Mouse (Mus musculus) small intestine, adult 2 months (tissue): Measurements from ENCODE around the gene H2al2a. TPM values are rescaled to one million over a fixed set of nuclear protein-coding genes. Genes with fewer than 3 reads are reported as not detected.

Experiments
- H3K27ac ChIP-seq: fragments of 200-500 bp; 2 replicates; pipeline ENCODE4 v1.5.1; 2012; ENCODE audit warnings: low read depth, low read length, control low read depth, inconsistent platforms; ENCODE audit not compliant: insufficient read depth
- H3K27me3 ChIP-seq: fragments of 200-500 bp; 2 replicates; pipeline ENCODE4 v1.6.1; 2012; ENCODE audit warnings: mild to moderate bottlenecking, moderate library complexity, low read length, inconsistent platforms; ENCODE audit not compliant: control insufficient read depth, insufficient read depth
- H3K36me3 ChIP-seq: fragments of 200-500 bp; 2 replicates; pipeline ENCODE4 v1.6.1; 2012; ENCODE audit warnings: mild to moderate bottlenecking, low read length, control low read depth, inconsistent platforms; ENCODE audit not compliant: control insufficient read depth, insufficient read depth
- H3K4me1 ChIP-seq: fragments of 200-500 bp; 2 replicates; pipeline ENCODE4 v1.6.1; 2012; ENCODE audit warnings: low read length, inconsistent platforms, mixed read lengths; ENCODE audit not compliant: control insufficient read depth, insufficient read depth, insufficient read length
- H3K4me3 ChIP-seq: fragments of 200-500 bp; 2 replicates; pipeline ENCODE4 v1.5.1; 2012; ENCODE audit warnings: low read depth, mild to moderate bottlenecking, control low read depth, inconsistent platforms, low read length, moderate library complexity
- CTCF ChIP-seq: fragments of 200-500 bp; IDR thresholded peaks from 2 replicates; pipeline ENCODE4 v1.5.1; 2012; ENCODE audit warnings: low read depth, mild to moderate bottlenecking, control low read depth, inconsistent platforms, low read length, moderate library complexity, mixed read lengths; ENCODE audit not compliant: insufficient replicate concordance, insufficient read length; ENCODE audit errors: extremely low read depth
- POLR2A ChIP-seq: fragments of 200-500 bp; IDR thresholded peaks from 2 replicates; pipeline ENCODE4 v1.6.1; 2012; ENCODE audit warnings: low read depth, mild to moderate bottlenecking, control low read depth, inconsistent platforms, low read length, moderate library complexity
- WGBS: fragments of 180-500 bp; shearing (Covaris S2); methylation state at CpG from one replicate; pipeline ENCODE4 v1.1.7; 2018; 5-methylcytosine and 5-hydroxymethylcytosine counted together
- polyA plus RNA-seq: library from polyadenylated mRNA; depleted of rRNA; stranded (reverse); fragments of >200 nt; gene quantifications from 2 replicates; pipeline ENCODE4 v1.2.3, GENCODE M21; 2012; rRNA removed

H2al2a gene
- polyA plus RNA-seq = not detected in 2 replicates

GRCm38 (mm10) chr2:17996858-17997257, at the start of gene H2al2a:
TSS of gene H2al2a (minus strand) at chr2:17996958.
- H3K4me1 ChIP-seq = no peaks in the 10 kb centered on the region
- no peak for TF ChIP-seq CTCF
- TF ChIP-seq POLR2A = no peak

GRCm38 (mm10) chr2:18046186-18046585, 49.4 kb upstream of the H2al2a start:
- Histone ChIP-seq H3K4me3 (no peak overlapping the region), H3K27ac (no peak overlapping the region)

More at GRCm38 (mm10) chr2:17996858-17997257, at the start of gene H2al2a:
- Histone ChIP-seq H3K36me3 (no peaks in the 10 kb centered on the region), H3K27ac (no peak within 1 kb of the TSS), H3K27me3 (no peaks in the 10 kb centered on the region), H3K4me3 (no peak within 1 kb of the TSS)

DNA sequence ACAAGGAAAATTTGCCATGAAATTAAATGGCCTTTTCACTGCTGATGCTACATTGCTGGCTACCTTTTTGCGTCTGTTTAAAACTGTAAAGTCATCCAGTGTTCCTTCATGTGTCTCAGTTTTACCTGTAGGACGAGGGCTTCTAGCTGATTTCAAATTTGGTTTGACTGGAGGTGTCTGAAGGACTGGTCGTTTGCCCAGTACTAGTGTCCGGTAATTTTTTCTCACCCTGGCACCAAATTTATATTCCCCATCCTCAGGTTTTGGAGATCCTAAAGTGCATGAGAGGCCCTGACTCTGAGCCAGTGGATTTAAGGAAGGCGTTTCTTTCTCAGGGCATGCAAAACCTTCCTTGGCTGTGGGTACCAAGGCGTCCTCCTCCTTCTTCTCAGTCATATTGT, 49.0 kb upstream of the H2al2a start:
- 84% methylated on average over 6 of the region's 6 CpGs for WGBS
- Histone ChIP-seq H3K27me3 (peaks cover 53% of the 10 kb centered on the region), H3K4me1 (no peaks in the 10 kb centered on the region; the same call in 1 of the 2 replicates), H3K27ac (no peak overlapping the region), H3K36me3 (no peaks in the 10 kb centered on the region), H3K4me3 (no peak overlapping the region)
- TF ChIP-seq CTCF (no peak), POLR2A (no peak)

More at GRCm38 (mm10) chr2:18046186-18046585, 49.4 kb upstream of the H2al2a start:
- peaks cover 55% of the 10 kb centered on the region for H3K27me3 ChIP-seq
- TF ChIP-seq POLR2A = no peak
- no peak for TF ChIP-seq CTCF
- no peaks in the 10 kb centered on the region; the same call in 1 of the 2 replicates for H3K4me1 ChIP-seq
- WGBS = 59% methylated on average over 4 of the region's 4 CpGs
- H3K36me3 ChIP-seq = no peaks in the 10 kb centered on the region

DNA sequence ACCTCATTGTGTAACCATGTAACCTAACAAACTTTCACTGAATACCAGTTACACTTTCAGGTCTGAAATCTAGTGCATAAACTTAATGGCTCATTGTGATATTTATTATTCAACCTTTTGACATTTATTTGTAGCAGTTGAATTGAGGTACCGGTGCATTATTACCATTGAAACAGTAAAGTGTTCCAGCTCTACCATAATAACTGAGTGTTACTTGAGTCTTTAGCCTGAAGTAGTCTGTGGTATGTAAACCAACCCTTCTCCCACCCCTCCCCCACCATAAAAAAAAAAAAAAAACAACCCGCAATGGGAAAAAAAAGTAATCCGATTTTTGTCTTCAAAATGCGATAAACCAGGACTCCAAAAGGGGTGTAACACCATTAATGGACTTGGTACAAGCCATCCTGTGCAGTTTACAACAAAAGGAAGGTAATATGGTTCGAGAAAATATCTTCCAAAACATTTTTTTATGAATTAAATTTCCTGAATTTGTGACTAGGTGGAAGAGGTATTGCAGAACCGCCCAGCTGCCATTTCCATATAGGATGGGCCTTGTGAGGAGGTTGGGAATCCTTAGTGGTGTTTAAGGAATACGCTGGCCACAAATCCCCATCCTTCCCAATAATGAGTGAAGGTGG, 48.5 kb upstream of the H2al2a start:
- Histone ChIP-seq H3K4me3 (no peak overlapping the region), H3K27me3 (peaks cover 48% of the 10 kb centered on the region), H3K27ac (no peak overlapping the region), H3K36me3 (no peaks in the 10 kb centered on the region), H3K4me1 (no peaks in the 10 kb centered on the region; the same call in 1 of the 2 replicates)
- WGBS = 80% methylated on average over 7 of the region's 7 CpGs
- no peak for TF ChIP-seq CTCF
- no peak for TF ChIP-seq POLR2A

- whole genome bisulfite sequencing = 80% methylated on average over 14 of the region's 14 CpGs
- no peak overlapping the region for H3K4me3 ChIP-seq
- H3K4me1 ChIP-seq = no peaks in the 10 kb centered on the region
- peaks cover 11% of the 10 kb centered on the region for H3K27me3 ChIP-seq
- H3K27ac ChIP-seq = no peak overlapping the region
- no peaks in the 10 kb centered on the region for H3K36me3 ChIP-seq
- TF ChIP-seq POLR2A (no peak), CTCF (no peak)
Observed at GRCm38 (mm10) chr2:18041199-18041885, 44.6 kb upstream of the H2al2a start.

DNA sequence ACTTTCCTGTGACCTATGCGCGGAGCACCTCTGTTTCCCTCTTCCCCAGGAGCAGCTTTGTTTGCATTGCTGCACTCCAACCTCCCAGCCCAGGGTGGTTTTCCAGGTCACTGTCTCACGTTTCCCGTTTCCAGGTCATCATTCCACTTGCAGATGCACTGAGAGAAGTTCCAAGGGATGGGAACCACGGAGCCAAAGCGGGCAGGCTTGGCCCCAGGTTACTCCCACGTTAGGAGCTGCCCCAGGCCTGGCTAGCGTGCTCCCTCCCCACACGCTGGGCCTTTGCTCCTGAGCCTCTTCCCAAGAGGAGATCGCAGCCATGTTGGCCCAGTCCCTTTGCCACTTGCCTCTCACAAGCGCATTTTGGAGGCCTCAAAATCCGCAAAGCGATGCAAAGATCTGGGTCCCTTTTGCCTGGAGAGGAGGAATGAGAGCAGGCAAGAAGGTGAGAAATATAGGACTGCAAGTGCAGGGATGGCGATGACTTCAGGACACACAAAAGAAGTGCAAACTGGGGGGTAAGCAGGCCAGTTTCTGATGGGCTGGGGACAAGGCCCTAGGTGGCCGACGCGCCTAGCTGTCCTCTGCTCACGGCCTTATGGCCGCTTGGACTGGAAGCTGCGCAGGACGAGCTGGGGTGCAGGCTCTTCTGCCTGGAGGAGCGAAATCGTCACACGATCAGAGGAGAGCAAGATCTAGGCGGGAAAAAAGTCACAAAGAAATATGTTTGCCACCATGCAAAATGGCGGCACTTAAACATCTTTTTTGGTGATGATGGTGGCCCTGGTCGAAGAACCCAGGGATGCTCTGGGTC, 43.8 kb upstream of the H2al2a start:
- no peaks in the 10 kb centered on the region for H3K4me1 ChIP-seq
- no peak overlapping the region for H3K27ac ChIP-seq
- TF ChIP-seq POLR2A = no peak
- no peak overlapping the region for H3K4me3 ChIP-seq
- no peaks in the 10 kb centered on the region for H3K36me3 ChIP-seq
- H3K27me3 ChIP-seq = peaks cover 3% of the 10 kb centered on the region; the same call in 1 of the 2 replicates
- WGBS = 96% methylated on average over 27 of the region's 27 CpGs
